10 mouse cellular contexts compared by ENCODE assay signal in the genomic region with DNA sequence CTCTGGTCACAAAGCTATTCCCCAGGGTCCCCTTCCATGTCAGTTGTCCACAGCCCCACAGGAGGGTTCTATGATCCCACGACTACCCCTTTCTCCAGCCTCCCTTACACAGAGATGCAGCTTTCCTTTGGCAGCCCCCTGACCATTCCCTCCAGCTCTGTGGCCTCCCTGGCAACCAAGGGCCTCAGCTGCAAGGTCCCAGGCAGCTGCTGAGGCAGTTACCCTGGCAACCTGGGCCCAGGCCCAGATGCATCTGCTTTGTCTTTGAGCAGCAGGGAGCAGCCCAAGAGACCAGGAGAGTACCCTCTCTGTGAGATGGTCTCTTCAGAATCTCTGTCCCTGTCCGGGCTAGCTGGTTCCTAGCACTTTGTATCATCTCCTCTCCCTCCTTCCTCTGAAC.
DNase-seq lines count a peak whose midpoint lies in the region; ATAC-seq and TF ChIP-seq lines count a peak whose summit lies in the region.
"Had no signal": no experiment of that assay in that cellular context is flagged by ENCODE, and none has a peak within 500 bp of the region (broad histone marks: within the 10 kb centered on the region; RNA-seq: fewer than 3 reads in every experiment).

No protein-coding gene starts in this region.

- peak overlapping the region; percentile 18; the same call in 1 of the 2 replicates for H3K4me2 ChIP-seq in forebrain, embryonic 14.5 days (ENCODE audit: low read length)
- H3K4me2 ChIP-seq: kidney, embryonic 15.5 days had no signal

- H3K27ac ChIP-seq in forebrain, embryonic 14.5 days (ENCODE audit: low read depth, low read length) = peak overlapping the region; percentile 78
- H3K27ac ChIP-seq in olfactory bulb, adult 2 months (ENCODE audit: insufficient read depth, low read depth, low read length) = peak overlapping the region; percentile 58
- H3K27ac ChIP-seq: kidney, embryonic 15.5 days had no signal

- 6% methylated on average over 2 of the region's 2 CpGs for WGBS in forebrain, embryonic 14.5 days
- 23% methylated on average over 2 of the region's 2 CpGs for WGBS in olfactory bulb, adult 2 months

- peak; percentile 94 for ATAC-seq in forebrain, embryonic 14.5 days

- H3K4me1 ChIP-seq in forebrain, embryonic 14.5 days (ENCODE audit: control insufficient read depth, insufficient read depth, low read length) = peaks cover 52% of the 10 kb centered on the region
- H3K4me1 ChIP-seq in olfactory bulb, adult 2 months (ENCODE audit: control insufficient read depth, insufficient read depth, low read length) = peaks cover 31% of the 10 kb centered on the region

- peak; percentile 47 to 80 for DNase-seq in cerebellum, postnatal 4 days (ENCODE audit: low spot score in 2 of 2)
- DNase-seq in cerebellum, adult 18-20 months = no peak
- DNase-seq in forebrain, embryonic 14.5 days (ENCODE audit: low spot score) = peak; percentile 92
- peak; percentile 65 to 76 for DNase-seq in layer of hippocampus, postnatal 36 days
- no peak for DNase-seq in c-Kit-positive CD71-positive TER-119-positive erythroid progenitor cells, embryonic 14.5 days (ENCODE audit: low spot score)
- no peak for DNase-seq in lung, postnatal 14 days
- no peak for DNase-seq in lung, postnatal 10 days
- DNase-seq: adrenal gland, postnatal 14 days had no signal

- TF ChIP-seq CTCF in olfactory bulb, adult 2 months (IDR thresholded peaks at IDR 0.05; ENCODE audit: insufficient read depth, low read depth, low read length) = no peak

- H3K27me3 ChIP-seq in forebrain, embryonic 14.5 days (replicated peaks; ENCODE audit: control insufficient read depth, insufficient read depth, low read length) = no peaks in the 10 kb centered on the region
- H3K27me3 ChIP-seq: kidney, embryonic 15.5 days had no signal

- H3K9me3 ChIP-seq in forebrain, embryonic 14.5 days (replicated peaks; ENCODE audit: control insufficient read depth, low read length) = no peaks in the 10 kb centered on the region
- H3K9me3 ChIP-seq: kidney, embryonic 15.5 days had no signal

- H3K9ac ChIP-seq in forebrain, embryonic 14.5 days (ENCODE audit: low read length) = peak overlapping the region; percentile 32; the same call in 1 of the 2 replicates
- H3K9ac ChIP-seq: kidney, embryonic 15.5 days had no signal

- no peak for TF ChIP-seq POLR2A in olfactory bulb, adult 2 months (IDR thresholded peaks at IDR 0.05; ENCODE audit: insufficient read depth, low read depth, low read length)

- H3K4me3 ChIP-seq in forebrain, embryonic 14.5 days (ENCODE audit: low read depth, low read length) = no peak overlapping the region
- no peak overlapping the region for H3K4me3 ChIP-seq in olfactory bulb, adult 2 months (ENCODE audit: insufficient read depth, low read depth, low read length)
- H3K4me3 ChIP-seq: kidney, embryonic 15.5 days had no signal

- no peaks in the 10 kb centered on the region for H3K36me3 ChIP-seq in forebrain, embryonic 14.5 days (ENCODE audit: control insufficient read depth, insufficient read depth, low read length)
- H3K36me3 ChIP-seq: kidney, embryonic 15.5 days had no signal

Comparison
In these comparisons a context has a peak if more than half of its experiments do, and no peak if none do; other contexts are left out.
1. DNase-seq: peak in cerebellum, postnatal 4 days (2 of 2), forebrain, embryonic 14.5 days (single experiment) and layer of hippocampus, postnatal 36 days (2 of 2); none in cerebellum, adult 18-20 months (0 of 2), c-Kit-positive CD71-positive TER-119-positive erythroid progenitor cells, embryonic 14.5 days (single experiment), lung, postnatal 14 days (single experiment) and lung, postnatal 10 days (single experiment).